Mouse (Mus musculus): ENCODE data around the gene Insm2.
"Not testable (repeated sequence)": the region's sequence is repeated elsewhere in the genome, so short reads cannot be mapped to it uniquely, and the experiment has no call there.

Gene Insm2

DNA sequence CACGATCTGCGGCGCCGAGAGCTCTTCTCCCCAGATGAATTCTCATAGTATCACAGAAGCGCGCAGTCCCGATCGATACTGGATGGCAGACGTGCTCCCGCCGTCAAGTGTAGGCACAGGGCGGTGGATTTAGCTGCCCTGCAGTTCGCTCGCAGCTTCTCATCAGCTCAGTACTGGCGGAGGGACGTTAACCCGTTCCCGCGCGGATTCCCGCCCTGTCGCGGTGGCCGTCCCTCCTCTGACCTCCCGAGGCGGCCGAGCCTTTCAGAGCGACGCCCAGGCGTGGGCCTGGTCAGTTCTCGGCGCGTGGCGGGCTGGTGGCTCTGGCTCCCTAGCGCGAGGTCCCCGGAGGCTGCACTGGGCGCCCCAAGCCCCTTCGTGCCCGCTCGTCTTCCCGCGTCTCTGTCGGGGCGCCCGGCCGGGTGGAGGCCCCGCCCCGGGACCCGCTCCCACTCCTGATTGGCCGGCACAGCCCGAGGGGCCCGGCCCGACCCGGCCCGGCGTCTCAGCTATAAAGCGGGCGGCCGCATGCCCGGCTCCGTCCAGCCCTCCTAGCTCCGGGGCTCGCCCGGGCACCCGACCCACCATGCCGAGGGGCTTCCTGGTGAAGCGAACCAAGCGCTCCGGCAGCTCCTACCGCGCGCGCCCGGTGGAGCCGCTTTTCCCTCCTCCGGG is at the start of gene Insm2:
Gene Insm2 (plus strand): TSS at position 541 of the 675 bp plus-strand sequence.
- peak; percentile 78 for DNase-seq

DNA sequence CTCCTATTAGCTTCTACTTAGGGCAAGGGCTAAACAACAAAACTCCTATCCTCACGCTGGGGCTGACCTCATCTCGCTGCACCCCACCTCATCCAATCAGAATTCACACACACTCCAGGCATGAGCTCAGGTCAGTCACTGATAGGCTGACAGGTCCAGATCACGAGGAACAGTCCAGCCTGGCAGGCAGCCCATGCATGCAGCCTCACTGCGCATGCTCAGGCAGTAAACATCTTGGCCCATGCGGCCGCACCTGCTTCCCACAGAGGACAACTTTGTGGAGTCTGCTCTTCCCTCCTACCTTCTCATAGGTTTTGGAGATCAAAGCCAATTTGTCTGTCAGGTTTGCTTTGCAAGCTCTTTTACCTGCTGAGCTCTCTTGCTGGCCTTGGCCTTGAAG is 44.3 kb upstream of the Insm2 start:
- not testable (repeated sequence) for DNase-seq

DNA sequence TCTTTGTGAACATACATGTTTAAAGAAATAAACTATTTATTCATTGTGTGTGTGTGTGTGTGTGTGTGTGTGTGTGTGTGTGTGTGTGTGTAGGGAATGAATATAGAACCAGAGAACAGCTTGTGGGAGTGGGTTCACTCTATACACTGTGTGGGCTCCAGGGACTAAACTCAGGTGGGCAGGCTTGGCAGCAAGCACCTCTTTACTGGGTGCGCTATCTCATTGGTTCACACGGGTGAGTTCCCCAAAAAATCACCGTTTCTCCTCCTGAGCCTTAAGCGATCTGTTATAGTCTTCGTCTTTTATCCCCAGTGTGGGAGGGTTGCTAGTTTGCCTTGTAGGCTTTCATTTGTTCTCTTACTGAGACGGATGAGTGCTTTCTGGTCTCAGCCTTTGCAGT is 41.4 kb upstream of the Insm2 start:
- DNase-seq, result no peak

- no peak for DNase-seq
These were observed 39.9 kb upstream of the Insm2 start for GRCm38 (mm10) chr12:55559184-55559855.

DNA sequence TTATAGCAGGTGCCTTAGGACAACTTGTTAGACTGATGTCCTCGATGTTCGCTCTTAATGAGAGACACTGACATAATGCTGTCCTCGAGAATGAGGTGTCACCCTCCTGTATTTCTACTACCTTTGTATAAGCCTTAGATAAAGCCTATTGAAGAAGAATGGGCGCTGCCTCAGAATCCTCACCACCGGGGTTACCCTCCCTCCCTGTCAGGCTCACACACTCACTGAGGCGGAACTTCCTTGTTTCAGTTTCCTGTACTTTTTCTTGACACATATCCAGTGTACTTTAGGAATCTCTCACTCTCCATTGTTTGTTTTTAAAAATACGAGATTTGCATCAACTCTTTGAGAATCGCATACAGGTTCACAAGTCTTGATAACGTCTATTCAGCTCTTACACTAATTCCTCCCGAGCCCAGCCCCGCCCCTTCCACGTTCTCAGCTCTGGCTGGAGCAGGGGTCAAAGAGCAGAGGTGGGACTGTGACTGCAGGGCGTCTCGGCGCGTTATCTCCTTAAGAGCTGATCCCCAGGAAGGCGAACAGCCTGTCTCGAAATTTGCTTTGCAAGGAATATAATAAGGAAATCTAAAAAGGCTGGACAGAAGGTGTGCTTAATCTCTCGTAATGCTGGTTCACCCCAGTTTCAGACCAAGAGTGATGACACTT is 39.1 kb upstream of the Insm2 start:
- peak; percentile 60 for DNase-seq

DNA sequence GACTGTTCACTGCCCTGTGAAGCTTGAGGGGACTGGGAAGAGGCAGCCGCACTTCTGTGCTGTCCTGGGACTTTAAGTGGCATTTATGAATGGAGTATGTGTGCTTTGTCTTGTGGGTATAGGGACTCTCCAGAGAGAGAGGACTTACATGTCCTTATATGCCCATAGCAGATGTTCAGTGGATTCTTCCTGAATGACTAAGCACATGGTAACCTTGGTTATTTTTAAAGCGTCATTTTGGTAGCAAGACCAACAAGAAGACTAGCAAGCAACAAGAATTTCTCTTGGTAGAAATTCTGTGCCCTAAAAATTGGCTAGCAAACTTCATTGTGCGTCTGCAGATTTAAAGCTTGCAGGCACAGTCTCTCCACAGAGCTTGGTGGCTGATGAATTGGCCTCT is 35.5 kb upstream of the Insm2 start:
- no peak for DNase-seq

GRCm38 (mm10) chr12:55564187-55564963 is 34.9 kb upstream of the Insm2 start:
- no peak for DNase-seq

DNA sequence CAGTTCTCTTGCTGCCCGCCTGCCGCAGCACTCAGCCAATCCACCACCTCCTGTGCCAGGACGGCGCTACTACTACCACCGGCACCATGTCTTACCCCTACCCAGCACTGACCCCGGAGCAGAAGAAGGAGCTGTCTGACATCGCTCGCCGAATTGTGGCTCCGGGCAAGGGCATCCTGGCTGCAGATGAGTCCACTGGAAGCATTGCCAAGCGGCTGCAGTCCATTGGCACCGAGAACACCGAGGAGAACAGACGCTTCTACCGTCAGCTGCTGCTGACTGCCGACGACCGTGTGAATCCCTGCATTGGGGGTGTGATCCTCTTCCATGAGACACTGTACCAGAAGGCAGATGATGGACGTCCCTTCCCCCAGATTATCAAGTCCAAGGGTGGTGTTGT is 34.0 kb upstream of the Insm2 start, which contains the start of gene Aldoart2:
Gene Aldoart2 (plus strand): TSS at position 34 of the 400 bp plus-strand sequence.
- DNase-seq, result no peak

- DNase-seq, result no peak
These were observed 33.4 kb upstream of the Insm2 start for GRCm38 (mm10) chr12:55565867-55566266.

DNA sequence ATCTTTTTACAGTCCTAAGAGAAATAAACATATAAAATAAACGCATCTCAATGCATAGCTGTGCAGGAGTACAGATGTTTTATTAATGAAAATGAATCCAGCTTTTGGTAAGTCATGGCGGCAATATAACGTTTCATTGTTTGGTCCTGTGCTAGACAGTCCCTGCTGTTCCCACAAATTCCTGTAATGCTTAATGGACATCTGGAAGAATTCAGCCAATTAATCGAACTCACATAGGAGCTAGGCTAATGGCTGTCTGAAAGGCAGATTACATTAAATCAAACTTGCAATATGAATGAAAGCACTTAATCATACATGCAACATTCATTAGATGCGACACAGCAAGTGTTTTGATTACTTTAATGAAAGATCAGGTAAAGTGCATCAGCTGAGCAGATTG is 32.4 kb upstream of the Insm2 start:
- DNase-seq, result no peak

DNA sequence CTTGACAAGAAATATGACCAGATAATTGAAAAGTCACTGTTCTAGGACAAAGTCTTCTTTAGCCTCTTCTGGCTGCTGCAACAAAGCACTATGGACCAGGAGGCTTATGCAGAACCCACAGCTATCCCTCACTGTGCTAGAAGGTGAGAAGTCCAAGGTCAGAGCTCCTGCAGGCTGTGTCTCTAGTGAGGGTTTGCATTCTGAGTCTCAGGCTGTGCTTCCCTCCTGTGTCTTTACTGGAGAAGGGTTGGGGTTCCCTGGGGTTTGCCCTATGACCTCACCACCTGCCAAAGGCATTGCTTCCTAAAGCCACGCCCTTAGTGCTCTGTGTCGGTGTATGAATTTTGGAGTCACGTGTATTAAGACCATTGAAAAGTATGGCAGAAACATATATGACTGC is 30.8 kb upstream of the Insm2 start:
- DNase-seq, result no peak

DNA sequence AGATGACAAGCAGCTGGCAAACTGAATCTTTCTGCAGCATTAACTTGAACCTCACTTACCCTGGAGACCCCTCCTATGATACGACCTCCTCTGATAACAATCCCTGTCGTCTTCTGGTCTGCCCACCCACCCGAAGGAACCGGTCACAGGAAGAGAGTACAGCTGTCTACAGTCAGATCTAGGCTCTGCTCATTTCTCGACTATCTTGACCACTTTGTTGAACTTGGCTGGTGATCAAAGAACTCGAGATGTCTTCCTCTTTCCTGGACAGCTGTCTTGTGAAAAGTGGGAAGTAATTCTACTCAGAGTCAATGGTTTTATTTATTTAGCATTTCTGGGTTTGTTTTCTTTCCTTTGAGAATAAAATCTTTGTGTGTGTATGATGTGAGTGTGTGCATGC is 29.6 kb upstream of the Insm2 start:
- no peak for DNase-seq

DNA sequence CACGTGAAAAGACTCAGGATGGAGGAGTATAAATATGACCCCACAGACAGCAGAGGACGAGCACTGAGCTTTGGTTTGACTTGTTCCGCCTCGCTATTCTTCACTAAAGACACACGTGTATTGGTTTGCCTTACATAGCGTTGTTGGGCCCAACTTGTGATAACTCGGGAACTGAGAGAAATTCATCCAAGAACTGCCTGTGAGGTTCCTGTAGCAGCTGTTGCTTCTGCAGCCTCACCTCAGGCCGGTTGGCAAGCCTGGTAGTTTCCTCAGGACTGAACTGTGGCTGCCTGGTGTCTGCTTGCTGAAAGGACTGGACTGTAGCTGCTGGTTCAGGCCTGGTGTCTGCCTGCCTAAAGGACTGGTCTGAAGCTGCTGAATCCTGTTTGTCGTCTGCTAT is 28.6 kb upstream of the Insm2 start:
- no peak for DNase-seq

GRCm38 (mm10) chr12:55571181-55571580 is 28.0 kb upstream of the Insm2 start:
- DNase-seq, result no peak

GRCm38 (mm10) chr12:55571661-55572060 is 27.6 kb upstream of the Insm2 start:
- peak; percentile 31 for DNase-seq

DNA sequence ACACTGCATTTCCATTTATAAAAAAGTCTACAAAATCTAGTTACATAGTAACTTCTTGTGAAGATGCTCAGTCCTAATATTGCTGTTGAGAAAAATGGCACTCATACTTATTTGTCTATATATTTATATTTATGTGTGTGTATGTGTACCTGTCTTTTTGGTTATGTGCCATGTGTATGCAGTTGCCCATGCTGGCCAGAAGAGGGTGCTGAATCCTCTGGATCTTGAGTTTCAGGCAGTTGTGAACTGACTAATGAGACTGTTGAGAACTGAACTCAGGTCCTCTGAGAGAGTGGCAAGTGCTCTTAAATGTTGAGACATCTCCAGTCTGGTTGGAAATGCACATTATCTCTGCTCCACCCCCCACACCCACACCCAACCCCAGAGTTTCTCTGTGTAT is 26.1 kb upstream of the Insm2 start:
- DNase-seq, result no peak

- peak; percentile 85 for DNase-seq
These were observed 25.4 kb upstream of the Insm2 start for GRCm38 (mm10) chr12:55573794-55574193.

DNA sequence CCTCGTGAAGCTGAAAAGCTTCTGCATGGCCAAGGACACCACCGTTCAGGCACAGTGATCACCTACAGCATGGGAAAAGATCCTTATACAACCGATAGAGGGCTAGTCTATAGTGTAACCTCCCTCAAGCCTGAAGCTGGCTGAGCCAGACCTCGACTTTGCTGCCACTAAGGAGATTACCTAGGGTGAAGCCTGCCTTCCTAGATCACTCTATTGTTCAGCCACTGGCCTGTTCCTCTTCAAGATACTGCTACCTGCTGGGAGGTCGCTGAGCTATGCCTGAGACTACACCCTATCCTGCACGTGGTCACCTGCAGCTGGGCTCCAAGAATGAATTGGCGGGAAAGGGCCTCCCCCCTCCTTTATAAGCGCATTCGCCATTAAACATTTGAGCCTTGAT is 12.3 kb upstream of the Insm2 start:
- DNase-seq, result not testable (repeated sequence)

- no peak for DNase-seq
These were observed 715 bp upstream of the Insm2 start for GRCm38 (mm10) chr12:55598537-55598886.

- peak; percentile 82 for DNase-seq
These were observed 644 bp downstream of the Insm2 start for GRCm38 (mm10) chr12:55599639-55600502.

- no peak for DNase-seq
These were observed 1.3 kb downstream of the Insm2 start for GRCm38 (mm10) chr12:55600503-55600994.

DNA sequence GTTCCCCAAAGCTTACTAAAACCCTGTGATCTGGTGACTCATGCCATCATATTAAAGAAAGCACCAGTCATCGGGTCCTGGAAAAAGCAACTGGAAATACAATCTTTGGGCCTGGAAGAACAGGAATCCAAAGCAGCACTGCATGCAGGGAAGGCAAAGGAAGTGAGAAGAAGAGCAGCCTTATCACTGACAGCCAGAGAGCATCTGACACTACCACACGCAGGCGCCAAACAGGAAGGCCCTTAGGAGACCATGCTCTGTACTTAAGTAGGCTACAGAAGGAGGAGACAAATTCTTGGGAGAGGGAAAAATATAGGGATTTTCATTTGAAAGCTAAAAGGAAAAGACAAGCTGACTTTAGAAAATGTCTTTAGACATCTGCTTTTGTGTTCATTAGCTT is 5.2 kb downstream of the Insm2 start:
- DNase-seq, result no peak
